Mouse (Mus musculus) CH12F3 (cell line): ENCODE measurements around the gene Mapt.
"Not testable (repeated sequence)": the region's sequence is repeated elsewhere in the genome, so short reads cannot be mapped to it uniquely, and the experiment has no call there.

Source experiments
- in situ Hi-C: fragments of 300-500 bp; cut with MboI; formaldehyde crosslinking; loops from 2 replicates; pipeline ENCODE4 v1.14.3; 2020; ENCODE audit warnings: low sequenced_read_pairs

Gene Mapt

GRCm38 (mm10) chr11:104232141-104233061, 1.2 kb downstream of the Mapt start:
- in situ Hi-C loops, result no loop called here

DNA sequence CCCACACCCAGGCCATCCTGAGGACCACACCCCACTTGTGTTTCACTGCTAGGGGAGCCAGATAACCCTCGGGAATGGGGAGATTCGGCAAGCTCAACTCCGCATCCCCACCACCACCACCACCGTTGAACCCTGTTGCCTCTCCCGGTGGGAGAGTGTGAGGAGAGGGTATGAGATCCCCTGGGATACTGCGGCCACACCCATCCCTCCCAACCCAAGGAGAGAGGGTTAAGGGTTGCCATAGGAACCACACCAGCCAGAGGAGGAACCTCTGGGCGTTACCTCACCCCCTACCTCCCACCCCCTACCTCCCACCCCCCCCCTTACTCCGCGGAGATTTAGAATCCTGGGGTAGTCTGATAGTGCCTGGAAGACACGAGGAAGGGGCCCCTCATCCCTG, 1.9 kb downstream of the Mapt start:
- in situ Hi-C loops, result no loop called here

- in situ Hi-C loops, result no loop called here
These were observed 2.5 kb downstream of the Mapt start for GRCm38 (mm10) chr11:104233574-104234206.

DNA sequence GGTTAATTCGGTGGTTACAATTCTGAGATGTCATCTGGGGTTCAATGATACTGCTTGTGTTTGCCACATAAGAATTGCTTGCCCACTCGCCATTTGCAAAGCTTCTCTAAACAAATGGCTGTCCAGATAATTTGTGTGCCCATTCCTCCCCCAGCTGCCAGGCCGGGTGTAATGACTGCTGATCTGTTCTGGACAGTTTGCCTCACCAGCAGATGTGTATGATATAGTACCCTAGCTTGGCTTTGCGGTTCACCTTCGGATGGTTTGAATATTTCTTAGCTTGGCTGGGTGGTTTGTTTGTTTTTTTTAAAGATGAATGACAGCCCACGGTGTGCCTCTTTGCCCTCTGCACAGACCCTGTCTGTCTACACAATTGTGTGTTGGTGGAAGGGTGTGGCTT, 3.5 kb downstream of the Mapt start:
- in situ Hi-C loops, result no loop called here

GRCm38 (mm10) chr11:104235881-104236280, 4.7 kb downstream of the Mapt start:
- in situ Hi-C loops, result no loop called here

GRCm38 (mm10) chr11:104237226-104237625, 6.0 kb downstream of the Mapt start:
- in situ Hi-C loops, result no loop called here

GRCm38 (mm10) chr11:104237958-104238747, 7.0 kb downstream of the Mapt start:
- in situ Hi-C loops, result no loop called here

- in situ Hi-C loops, result not testable (repeated sequence)
These were observed 14.3 kb downstream of the Mapt start for GRCm38 (mm10) chr11:104245478-104245877.

- in situ Hi-C loops, result no loop called here
These were observed 15.0 kb downstream of the Mapt start for GRCm38 (mm10) chr11:104246171-104246694.

DNA sequence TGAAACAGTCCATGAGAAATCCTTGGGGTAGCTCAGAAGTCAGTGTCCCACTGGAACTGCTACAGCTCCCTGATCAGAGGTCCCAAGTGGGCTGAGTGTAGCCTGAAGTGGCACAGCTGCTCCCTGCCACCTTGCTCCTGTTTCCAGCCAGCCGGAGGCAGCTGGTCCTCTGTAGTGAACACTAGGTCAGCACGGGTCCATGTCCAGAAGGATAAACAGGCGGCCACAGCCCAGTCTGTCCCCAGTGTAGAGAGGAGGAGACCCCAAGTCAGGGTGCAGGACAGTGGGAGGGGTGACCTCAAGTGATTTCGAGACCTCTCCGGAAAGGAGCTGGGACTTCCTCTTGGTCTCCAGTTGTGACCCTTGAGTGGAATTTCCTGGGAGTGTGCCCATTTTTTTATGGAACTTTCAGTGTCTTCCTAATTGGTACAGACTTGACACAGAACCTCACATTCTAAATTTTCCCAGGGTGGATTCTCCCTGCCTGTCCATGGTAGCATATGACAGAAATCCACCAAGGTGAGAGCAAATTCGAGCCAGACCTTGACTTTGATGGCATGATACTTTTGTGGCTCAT, 16.0 kb downstream of the Mapt start:
- in situ Hi-C loops, result no loop called here

DNA sequence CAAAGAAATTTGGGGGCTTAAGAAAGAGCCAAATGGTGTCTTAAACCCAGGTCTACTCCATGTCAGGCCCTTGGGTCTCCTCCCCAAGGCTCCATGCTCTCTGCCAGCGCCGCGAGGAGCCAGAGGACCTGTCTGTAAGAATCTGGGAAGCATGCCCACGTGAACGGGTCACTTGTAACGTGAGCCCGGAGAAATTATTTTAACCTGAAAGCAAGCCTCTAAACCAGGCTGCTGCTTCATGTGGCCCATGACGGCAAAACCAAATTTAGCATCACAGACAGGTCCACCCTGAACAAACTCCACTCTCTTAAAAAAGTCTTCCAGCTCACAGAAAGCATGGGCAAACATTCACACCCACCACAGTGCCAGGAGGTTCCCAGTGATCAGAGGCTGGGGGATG, 18.2 kb downstream of the Mapt start:
- in situ Hi-C loops, result no loop called here

DNA sequence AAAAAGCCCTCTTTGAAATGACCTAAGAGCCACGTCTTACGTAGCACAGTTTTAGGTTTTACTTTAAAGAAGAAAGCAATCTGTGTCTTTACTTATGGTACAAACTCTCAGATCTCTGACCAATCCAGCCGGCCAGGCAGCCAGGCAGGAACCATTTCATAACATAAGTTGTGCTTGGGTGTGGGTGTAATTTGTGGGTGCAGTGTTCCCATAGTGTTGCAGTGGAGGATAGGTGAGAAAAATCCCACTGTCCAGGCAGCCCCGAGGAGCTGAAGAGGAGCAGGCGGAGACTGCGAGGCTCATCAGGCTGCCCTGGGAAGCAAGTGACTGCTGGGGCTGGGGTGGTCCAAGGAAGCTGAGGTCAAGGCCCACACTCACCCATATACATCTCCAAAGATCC, 19.9 kb downstream of the Mapt start:
- in situ Hi-C loops, result no loop called here

DNA sequence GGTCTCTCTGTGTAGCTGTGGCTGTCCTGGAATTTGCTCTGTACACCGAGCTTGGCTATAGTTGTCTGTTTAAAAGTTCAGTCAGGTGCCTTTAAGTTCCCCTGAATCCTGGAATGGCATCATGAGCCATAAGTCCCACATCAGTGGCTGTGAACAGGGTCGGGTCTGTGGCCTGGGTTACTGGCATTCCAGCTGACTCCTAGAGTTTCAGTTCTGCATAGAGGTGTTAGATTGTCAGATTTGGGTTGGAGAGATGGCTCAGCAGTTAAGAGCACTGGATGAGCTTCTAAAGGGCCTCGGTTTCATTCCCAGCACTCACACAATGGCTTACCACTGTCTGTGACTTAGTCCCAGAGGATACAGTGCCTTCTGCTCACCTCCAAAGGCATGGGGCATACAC, 20.9 kb downstream of the Mapt start:
- in situ Hi-C loops, result no loop called here

DNA sequence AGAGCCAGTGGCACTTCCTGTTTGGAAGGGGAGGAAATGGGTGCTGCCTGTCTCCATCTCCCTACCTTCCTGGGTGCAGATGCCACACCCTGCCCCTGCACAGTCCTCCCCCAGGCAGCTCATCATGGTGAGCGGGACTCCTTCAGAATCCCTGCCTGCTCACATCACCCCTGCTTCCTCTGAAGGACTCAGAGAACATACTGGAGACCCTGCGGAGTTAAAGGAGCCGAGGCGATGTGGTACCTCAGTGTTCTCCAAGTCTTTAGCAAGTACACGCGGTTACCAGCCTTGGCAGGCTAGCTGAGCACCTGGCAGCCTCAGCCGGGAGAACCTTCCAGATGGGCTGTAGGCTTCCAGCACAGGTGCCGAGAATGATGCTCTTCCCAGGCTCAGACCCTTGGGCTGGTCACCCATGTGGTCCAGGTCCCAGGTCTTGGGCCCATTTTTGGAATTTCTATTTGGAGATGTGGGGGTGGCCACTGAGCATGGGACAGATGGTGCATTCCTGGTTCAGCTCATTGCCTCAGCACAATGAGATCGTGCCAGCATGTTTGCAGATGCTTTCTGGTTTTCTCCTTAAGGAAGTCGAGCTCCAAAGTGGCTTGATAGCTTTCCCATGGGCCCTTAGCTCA, 23.3 kb downstream of the Mapt start:
- in situ Hi-C loops, result no loop called here

- in situ Hi-C loops, result no loop called here
These were observed 25.0 kb downstream of the Mapt start for GRCm38 (mm10) chr11:104256179-104256578.

DNA sequence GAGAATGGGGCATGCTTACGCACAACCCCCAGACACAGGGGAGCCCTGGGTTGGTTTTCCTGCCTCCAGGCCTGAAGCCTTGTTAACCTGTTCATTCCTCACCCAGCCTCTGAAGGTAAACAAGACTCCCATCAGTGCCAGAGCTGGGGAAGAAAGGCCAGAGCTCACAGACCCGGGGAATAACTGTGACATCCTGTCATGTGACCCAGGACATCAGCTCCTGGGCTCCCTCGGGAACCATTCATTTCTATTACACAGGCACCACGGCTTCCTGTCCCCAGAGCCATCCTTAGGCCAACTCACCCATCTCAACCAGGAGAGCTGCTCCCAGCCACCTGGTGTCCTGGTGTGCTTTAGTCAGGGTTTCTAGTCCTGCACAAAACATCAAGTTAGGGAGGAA, 27.8 kb downstream of the Mapt start:
- in situ Hi-C loops, result no loop called here

DNA sequence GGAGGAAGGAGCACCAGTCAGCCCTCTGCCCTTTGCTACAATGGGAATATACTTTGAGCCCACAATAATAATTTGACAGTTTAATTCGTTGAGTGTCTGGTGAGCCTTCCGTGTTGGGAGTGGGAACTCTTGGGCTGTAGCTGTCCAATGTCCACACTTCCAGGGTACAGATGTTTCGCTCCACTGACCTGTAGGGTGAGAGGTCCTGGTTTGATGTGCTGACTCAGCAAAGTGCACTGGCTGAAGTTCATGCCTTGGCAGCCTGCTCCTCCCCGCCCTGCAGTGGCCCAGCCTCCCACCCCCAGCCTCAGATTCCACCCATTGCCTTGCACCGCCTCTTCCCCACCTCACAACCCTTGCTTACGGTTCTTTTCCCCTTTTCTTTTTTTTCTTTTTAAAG, 33.5 kb downstream of the Mapt start:
- in situ Hi-C loops, result no loop called here

GRCm38 (mm10) chr11:104265669-104266068, 34.5 kb downstream of the Mapt start:
- in situ Hi-C loops, result no loop called here

DNA sequence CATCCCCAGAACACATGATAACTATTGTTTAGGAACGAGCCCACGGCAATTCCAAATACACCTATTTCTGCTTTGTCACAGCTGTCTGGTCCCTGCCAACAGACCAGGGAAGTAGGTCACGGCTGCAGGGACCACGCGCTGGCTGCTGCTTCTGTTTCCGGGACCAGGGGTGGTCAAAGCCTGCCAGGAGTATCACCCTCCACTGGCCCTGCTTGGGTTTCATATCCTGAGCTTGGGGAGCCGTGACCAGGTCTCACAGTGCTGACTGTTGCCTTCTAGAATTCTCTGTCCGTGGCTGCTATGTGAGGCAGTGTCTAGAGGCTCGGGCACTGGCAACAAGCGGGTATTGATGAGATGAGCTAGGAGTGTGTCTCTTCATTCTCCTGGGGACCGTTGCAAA, 36.2 kb downstream of the Mapt start:
- in situ Hi-C loops, result no loop called here

GRCm38 (mm10) chr11:104269385-104269822, 38.2 kb downstream of the Mapt start:
- in situ Hi-C loops, result no loop called here
